Comparison of ENCODE assay signal across 8 mouse cellular contexts in genomic region chr15:78898507-78899001, GRCm38 (mm10). TPM values are rescaled to one million over a fixed set of nuclear protein-coding genes. Genes with fewer than 3 reads are reported as not detected.
A peak's percentile ranks its signal among the peaks of the same experiment; 100 is the strongest.
DNase-seq lines count a peak whose midpoint lies in the region; ATAC-seq and TF ChIP-seq lines count a peak whose summit lies in the region.
"Had no signal": no experiment of that assay in that cellular context is flagged by ENCODE, and none has a peak within 500 bp of the region (broad histone marks: within the 10 kb centered on the region; RNA-seq: fewer than 3 reads in every experiment).

No protein-coding gene starts in this region.

- peaks cover 64% of the 10 kb centered on the region for H3K4me1 ChIP-seq in intestine, embryonic 16.5 days (ENCODE audit: control insufficient read depth, insufficient read depth, low read length)
- peaks cover 62% of the 10 kb centered on the region for H3K4me1 ChIP-seq in stomach, embryonic 15.5 days

- no peaks in the 10 kb centered on the region for H3K9me3 ChIP-seq in intestine, embryonic 16.5 days (ENCODE audit: control insufficient read depth, low read length)
- no peaks in the 10 kb centered on the region for H3K9me3 ChIP-seq in stomach, embryonic 15.5 days

- no peak for TF ChIP-seq CTCF in layer of hippocampus, adult 2 months (conservative IDR thresholded peaks at IDR 0.05)

- H3K36me3 ChIP-seq in intestine, embryonic 16.5 days (ENCODE audit: control insufficient read depth, insufficient read depth, low read length), result no peaks in the 10 kb centered on the region; the same call in 1 of the 2 replicates
- peaks cover 5% of the 10 kb centered on the region; the same call in 1 of the 2 replicates for H3K36me3 ChIP-seq in stomach, embryonic 15.5 days

- H3K4me2 ChIP-seq in intestine, embryonic 16.5 days (ENCODE audit: low read depth, low read length), result peak overlapping the region; percentile 73
- H3K4me2 ChIP-seq in stomach, embryonic 15.5 days, result peak overlapping the region; percentile 83

- H3K27me3 ChIP-seq in intestine, embryonic 16.5 days (replicated peaks; ENCODE audit: control insufficient read depth, insufficient read depth, low read length), result no peaks in the 10 kb centered on the region
- H3K27me3 ChIP-seq in stomach, embryonic 15.5 days (replicated peaks), result no peaks in the 10 kb centered on the region

- WGBS in intestine, embryonic 16.5 days, result 54% methylated on average over 6 of the region's 6 CpGs
- WGBS in stomach, embryonic 15.5 days, result 50% methylated on average over 6 of the region's 6 CpGs

- H3K27ac ChIP-seq in layer of hippocampus, adult 2 months, result peak overlapping the region; percentile 64; the same call in 1 of the 2 replicates
- peak overlapping the region; percentile 79 for H3K27ac ChIP-seq in intestine, embryonic 16.5 days (ENCODE audit: low read length)
- H3K27ac ChIP-seq in stomach, embryonic 15.5 days, result peak overlapping the region; percentile 73

- H3K9ac ChIP-seq in intestine, embryonic 16.5 days (ENCODE audit: low read depth, low read length), result peak overlapping the region; percentile 85; the same call in 1 of the 2 replicates
- H3K9ac ChIP-seq in stomach, embryonic 15.5 days, result peak overlapping the region; percentile 42; the same call in 1 of the 2 replicates

- DNase-seq in layer of hippocampus, adult 2 months (ENCODE audit: low spot score in 2 of 2), result no peak
- no peak for DNase-seq in layer of hippocampus, adult 11-12 months (ENCODE audit: low spot score)
- DNase-seq in right cerebral cortex, adult 2 months (ENCODE audit: low spot score in 2 of 2), result no peak
- no peak for DNase-seq in layer of hippocampus, postnatal 14 days (ENCODE audit: low spot score in 2 of 2)
- DNase-seq: adrenal gland, postnatal 14 days had no signal

- no peak overlapping the region for H3K4me3 ChIP-seq in layer of hippocampus, adult 2 months
- H3K4me3 ChIP-seq in intestine, embryonic 16.5 days (ENCODE audit: low read length), result 0 out of 2 replicates have a peak overlapping the region, but pooled peaks have one; percentile 7
- peak overlapping the region; percentile 86 for H3K4me3 ChIP-seq in stomach, embryonic 15.5 days (replicated peaks)

- ATAC-seq in activated CD4-positive, CD25-positive, alpha-beta regulatory T cell, adult 4 months, result peak; percentile 53
- ATAC-seq in intestine, embryonic 16.5 days, result no peak
- ATAC-seq in stomach, embryonic 15.5 days (ENCODE audit: insufficient read depth, low FRiP score, low read depth), result no peak

RNA-seq across cellular contexts. Expression of gene Gm49510, which starts 0.9 kb away (rescaled TPM):
- under 1 TPM in 1 of 2 experiments, not detected in 1; 0.27 TPM for total RNA-seq in layer of hippocampus, adult 2 months (2021)
- polyA plus RNA-seq in activated CD4-positive, CD25-positive, alpha-beta regulatory T cell, adult 4 months (2017; shearing (Covaris generic)), result not detected
- polyA plus RNA-seq in intestine, embryonic 16.5 days (2015; fragmentation: Nextera tagmentation; extraction: Ambion mirVana), result 0.21 and 0.55 TPM in 2 replicates
- polyA plus RNA-seq in stomach, embryonic 15.5 days (2015; fragmentation: Nextera tagmentation; extraction: Ambion mirVana), result 0.42 and 0.52 TPM in 2 replicates
- total RNA-seq in layer of hippocampus, postnatal 14 days (2021), result under 1 TPM in 1 of 2 experiments, not detected in 1; 0.25 TPM
- total RNA-seq: adrenal gland, postnatal 14 days had no signal

RNA-seq across cellular contexts. Expression of gene Sh3bp1, which starts 1.0 kb away (rescaled TPM):
- 10 to 100 TPM; 27.7 to 41.8 TPM for total RNA-seq in layer of hippocampus, adult 2 months (2021)
- 10 to 100 TPM; 43.8 to 75.5 TPM for polyA plus RNA-seq in activated CD4-positive, CD25-positive, alpha-beta regulatory T cell, adult 4 months (2017; shearing (Covaris generic))
- polyA plus RNA-seq in intestine, embryonic 16.5 days (2015; fragmentation: Nextera tagmentation; extraction: Ambion mirVana), result 21.5 and 23.3 TPM in 2 replicates
- polyA plus RNA-seq in stomach, embryonic 15.5 days (2015; fragmentation: Nextera tagmentation; extraction: Ambion mirVana), result 34.8 and 36.9 TPM in 2 replicates
- 10 to 100 TPM; 16.1 to 16.8 TPM for total RNA-seq in layer of hippocampus, postnatal 14 days (2021)

RNA-seq across cellular contexts. Expression of gene Pdxp, which starts 15.2 kb away (rescaled TPM):
- 100 to 1,000 TPM; 162 to 172 TPM for total RNA-seq in layer of hippocampus, adult 2 months (2021)
- 1 to 10 TPM; 2.5 TPM for polyA plus RNA-seq in activated CD4-positive, CD25-positive, alpha-beta regulatory T cell, adult 4 months (2017; shearing (Covaris generic))
- 2.2 and 6.4 TPM in 2 replicates for polyA plus RNA-seq in intestine, embryonic 16.5 days (2015; fragmentation: Nextera tagmentation; extraction: Ambion mirVana)
- polyA plus RNA-seq in stomach, embryonic 15.5 days (2015; fragmentation: Nextera tagmentation; extraction: Ambion mirVana), result 11.8 and 12.8 TPM in 2 replicates
- total RNA-seq in layer of hippocampus, postnatal 14 days (2021), result 100 to 1,000 TPM; 141 to 146 TPM

RNA-seq across cellular contexts. Expression of gene Gga1, which starts 21.6 kb away (rescaled TPM):
- 10 to 100 TPM; 64.0 to 64.7 TPM for total RNA-seq in layer of hippocampus, adult 2 months (2021)
- 10 to 100 TPM; 13.8 to 18.1 TPM for polyA plus RNA-seq in activated CD4-positive, CD25-positive, alpha-beta regulatory T cell, adult 4 months (2017; shearing (Covaris generic))
- polyA plus RNA-seq in intestine, embryonic 16.5 days (2015; fragmentation: Nextera tagmentation; extraction: Ambion mirVana), result 56.3 and 57.4 TPM in 2 replicates
- 47.1 TPM in 2 replicates for polyA plus RNA-seq in stomach, embryonic 15.5 days (2015; fragmentation: Nextera tagmentation; extraction: Ambion mirVana)
- 10 to 100 TPM; 51.3 to 52.4 TPM for total RNA-seq in layer of hippocampus, postnatal 14 days (2021)

RNA-seq across cellular contexts. Expression of gene Lgals1, which starts 28.0 kb away (rescaled TPM):
- total RNA-seq in layer of hippocampus, adult 2 months (2021), result 10 to 100 TPM; 18.9 to 20.2 TPM
- 1,000 to 10,000 TPM in 1 of 2 experiments, 100 to 1,000 TPM in 1; 804 to 1,171 TPM for polyA plus RNA-seq in activated CD4-positive, CD25-positive, alpha-beta regulatory T cell, adult 4 months (2017; shearing (Covaris generic))
- 865 and 927 TPM in 2 replicates for polyA plus RNA-seq in intestine, embryonic 16.5 days (2015; fragmentation: Nextera tagmentation; extraction: Ambion mirVana)
- polyA plus RNA-seq in stomach, embryonic 15.5 days (2015; fragmentation: Nextera tagmentation; extraction: Ambion mirVana), result 1,300 and 1,476 TPM in 2 replicates
- 10 to 100 TPM; 15.3 to 27.0 TPM for total RNA-seq in layer of hippocampus, postnatal 14 days (2021)
